Mouse (Mus musculus) layer of hippocampus, adult 8-10 months (tissue): ENCODE data around the gene Pdcd4. TPM values are rescaled to one million over a fixed set of nuclear protein-coding genes. Genes with fewer than 3 reads are reported as not detected.
"Not testable (repeated sequence)": the region's sequence is repeated elsewhere in the genome, so short reads cannot be mapped to it uniquely, and the experiment has no call there.

Source experiments
- DNase-seq, 2 experiments: peaks; one replicate each; pipeline ENCODE4 v3.0.0; 2022; ENCODE audit warnings: low spot score in 2 of 2
- total RNA-seq, 4 experiments: library from RNA; stranded (reverse); gene quantifications; 2 replicates each; pipeline ENCODE4 v1.2.4; 2022

Pdcd4 gene
- total RNA-seq, 4 experiments from 2014 or later: 101 to 108 (median 106) TPM

DNA sequence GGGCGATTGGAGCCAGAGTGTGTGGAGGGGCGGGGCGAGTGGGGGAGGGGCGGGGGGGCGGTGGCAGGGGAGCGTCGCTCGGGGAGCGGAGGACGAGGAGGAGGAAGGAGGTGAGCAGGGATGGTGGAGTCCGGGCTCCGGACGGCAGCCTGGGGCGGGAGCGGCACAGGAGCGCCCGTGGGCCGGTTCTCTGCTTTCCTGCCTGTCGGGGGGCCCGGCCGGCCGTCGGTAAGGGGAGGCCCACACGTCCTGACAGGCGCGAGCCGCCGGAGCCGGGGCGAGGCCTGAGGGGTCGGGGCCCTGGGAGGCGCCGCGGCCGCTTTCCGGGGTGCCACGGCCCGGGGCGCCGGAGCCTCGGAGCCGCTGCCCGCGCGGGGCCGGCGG lies 52.7 kb downstream of the Pdcd4 start:
- no peak for DNase-seq

DNA sequence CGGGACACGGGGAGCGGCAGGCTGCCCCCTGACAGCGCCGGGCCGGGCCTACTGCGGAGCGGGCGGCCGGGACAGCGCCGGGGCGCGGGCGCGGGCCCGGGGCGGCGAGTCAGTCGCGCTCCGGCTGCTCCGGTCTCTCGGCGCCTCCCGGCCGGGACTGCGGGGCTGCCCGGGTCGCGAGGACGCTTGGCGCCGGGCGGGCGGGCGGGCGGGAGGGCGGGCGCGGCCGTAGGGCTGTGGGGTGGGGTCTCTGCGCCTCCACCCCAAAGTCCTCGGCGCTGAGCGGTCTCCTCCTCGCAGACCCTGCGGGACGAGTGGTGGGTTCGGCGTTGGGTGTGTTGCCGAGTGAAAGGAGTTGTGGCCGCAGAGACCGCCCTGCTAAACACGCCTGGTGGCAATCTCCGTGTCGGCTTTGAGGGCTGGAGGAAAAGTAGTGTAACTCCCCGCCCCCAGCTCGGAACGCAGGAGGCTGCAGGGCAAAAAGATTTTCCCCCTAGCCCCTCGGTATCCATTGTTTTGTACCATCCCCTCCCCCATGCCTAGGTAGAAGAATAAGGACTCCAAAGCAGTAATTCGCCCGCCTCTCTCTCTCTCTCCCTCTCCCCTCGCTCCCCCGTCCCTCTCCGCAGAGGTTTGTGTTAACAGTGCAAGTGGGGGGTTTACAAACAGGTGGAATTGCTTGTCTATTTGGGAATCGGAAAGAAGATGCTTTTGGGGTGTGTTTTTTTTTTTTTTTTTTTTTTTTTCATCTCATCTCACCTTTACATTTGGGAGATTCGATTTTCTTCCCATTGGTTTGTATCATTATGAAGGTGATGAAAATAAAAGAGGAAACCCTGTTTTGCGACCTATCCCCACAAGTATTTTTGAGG lies 53.4 kb downstream of the Pdcd4 start:
- peak in 1 of 2 experiments; percentile 40 for DNase-seq

DNA sequence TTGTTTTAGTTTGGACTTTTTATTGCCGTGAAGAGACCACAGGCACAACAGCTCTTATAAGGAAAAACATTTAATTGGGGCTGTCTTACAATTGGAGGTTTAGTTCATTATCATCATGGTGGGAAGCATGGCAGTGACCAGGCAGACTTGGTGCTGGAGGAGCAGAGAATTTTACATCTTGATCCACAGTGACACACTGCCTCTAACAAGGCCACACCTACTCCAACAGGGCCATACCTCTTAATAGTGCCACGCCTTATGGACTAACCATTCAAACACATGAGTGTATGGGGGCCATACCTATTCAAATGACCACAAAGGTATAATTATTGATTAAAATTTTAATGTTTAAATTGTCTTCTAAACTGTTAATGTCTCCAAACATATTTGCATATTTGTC lies 65.5 kb downstream of the Pdcd4 start:
- DNase-seq: no peak

DNA sequence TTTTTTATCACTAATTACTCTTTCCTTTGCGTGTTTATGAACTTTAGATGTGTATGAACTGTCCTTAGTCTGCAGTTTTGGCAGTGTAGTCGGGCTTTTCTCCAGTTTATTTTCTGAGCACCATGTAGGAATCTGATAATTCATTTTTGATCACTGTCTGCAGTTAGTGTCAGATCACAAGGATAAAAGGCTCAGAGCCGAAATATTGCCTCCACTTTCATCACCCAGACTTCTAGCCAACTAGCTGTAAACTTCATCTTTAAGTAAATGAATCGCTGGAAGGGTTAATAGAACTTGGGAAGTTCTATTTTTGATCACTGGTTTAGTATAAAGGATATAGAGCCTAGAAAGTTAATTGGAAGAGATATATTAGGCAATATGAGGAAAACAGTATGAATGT lies 70.5 kb downstream of the Pdcd4 start:
- DNase-seq: no peak

DNA sequence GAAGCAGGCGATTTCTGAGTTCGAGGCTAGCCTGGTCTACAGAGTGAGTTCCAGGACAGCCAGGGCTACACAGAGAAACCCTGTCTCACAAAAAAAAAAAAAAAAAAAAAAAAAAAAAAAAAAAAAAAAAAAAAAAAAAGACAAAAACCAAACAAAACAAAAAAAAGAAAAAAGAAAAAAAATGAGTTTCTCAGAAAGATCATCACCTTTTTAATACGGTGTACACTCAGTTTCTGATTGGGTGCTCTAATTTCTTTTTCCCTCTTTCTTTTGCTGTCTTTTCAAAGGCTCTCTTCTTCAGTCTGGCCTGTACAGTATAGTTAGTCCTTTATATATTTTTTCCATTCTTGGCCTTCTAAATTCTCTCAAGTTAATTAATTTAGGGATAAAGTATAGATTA lies 72.3 kb downstream of the Pdcd4 start:
- not testable (repeated sequence) for DNase-seq

DNA sequence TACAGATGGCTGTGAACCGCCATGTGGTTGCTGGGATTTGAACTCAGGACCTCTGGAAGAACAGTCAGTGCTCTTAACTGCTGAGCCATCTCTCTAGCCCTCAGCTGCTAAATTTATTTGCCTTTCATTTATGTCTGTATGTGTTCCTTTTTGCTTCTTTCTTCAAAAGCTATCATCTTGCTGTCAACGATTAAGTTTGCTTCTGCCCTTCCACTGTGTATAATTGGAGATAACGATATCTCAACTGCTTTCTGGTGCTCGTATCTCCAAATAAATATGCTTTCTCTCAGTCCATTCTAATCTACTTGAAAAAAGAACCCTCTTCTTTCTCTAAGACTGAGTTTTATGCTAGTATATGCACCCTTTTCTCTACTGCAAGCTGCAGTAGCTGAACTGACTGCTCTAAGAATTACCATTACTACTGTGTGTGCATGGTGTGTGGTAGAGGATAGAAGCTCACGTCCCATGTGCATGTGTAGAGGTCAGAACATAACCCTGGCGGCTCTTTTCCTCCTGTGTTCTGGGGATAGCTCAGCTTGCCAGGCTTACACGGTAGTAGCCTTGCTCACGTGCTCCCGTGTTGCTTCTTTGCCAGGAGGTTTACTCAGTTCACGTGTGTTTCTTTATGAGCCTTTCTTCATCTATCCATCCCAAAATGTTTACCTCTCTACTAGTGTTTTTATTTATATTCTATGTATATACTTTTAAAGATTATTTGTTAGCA lies 73.0 kb downstream of the Pdcd4 start:
- DNase-seq: no peak

DNA sequence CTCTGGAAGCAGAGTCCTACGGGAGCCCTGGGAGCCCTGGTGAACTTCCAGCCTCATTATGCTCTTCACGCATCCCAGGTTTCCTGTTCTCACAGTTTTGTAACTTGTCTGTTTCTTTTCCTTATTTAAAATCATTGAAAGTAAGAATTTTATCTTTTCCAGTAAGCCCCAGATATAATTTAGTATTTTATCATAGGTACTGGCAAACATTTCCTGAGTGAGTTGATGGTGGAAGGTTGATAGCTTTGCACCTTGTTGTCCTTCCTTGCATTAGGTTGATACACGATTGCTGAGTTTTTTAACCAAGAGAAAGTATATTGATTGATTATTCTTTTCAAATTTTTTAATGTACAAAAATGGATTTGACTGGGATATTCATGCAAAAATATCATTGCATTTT lies 77.2 kb downstream of the Pdcd4 start:
- no peak for DNase-seq

DNA sequence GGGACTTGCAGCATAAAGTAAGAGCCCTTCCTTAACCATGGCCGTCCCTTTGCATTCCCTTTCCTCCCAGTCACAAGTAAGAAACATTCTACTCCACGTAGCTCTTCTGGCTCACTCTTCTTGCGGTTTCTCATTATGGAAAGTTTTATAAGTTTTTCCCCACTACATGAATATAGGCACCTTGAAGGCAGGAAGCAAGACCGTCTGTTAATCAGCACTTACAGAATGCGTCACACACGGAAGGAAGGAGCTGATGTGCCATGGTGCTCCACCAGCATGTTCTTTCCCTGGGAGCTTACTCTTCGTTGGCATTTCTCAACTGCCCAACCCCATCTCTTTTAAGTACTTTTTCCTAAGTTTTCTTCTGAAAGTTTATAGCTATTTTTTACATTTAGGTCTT lies 79.9 kb downstream of the Pdcd4 start:
- DNase-seq: no peak

DNA sequence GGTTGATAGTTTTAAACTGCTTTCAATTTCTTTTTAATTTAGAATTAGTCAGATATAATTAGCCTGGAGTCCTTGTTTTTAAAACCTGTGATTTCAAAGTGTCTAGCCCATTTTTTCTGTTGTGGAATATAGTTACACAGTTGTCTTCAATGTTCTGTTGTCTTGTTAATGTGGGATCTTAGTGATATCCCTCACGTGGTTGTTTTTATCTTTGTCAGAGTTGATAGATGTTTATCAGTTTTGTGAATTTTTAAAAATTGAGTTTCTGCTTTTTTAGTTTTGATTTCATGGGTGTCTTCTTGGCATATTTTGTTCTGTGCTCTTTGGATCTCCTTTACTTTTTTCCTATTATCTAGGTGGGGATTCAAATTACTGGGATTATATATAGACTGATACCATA lies 81.6 kb downstream of the Pdcd4 start:
- no peak for DNase-seq

Other genes starting within 250 kb of the Pdcd4 start
- gene Rbm20, start 214.9 kb upstream of the Pdcd4 start, total RNA-seq: 1 to 10 TPM; 1.8 to 4.0 (median 3.2) TPM
- gene Shoc2, start 52.1 kb downstream of the Pdcd4 start, total RNA-seq: 10 to 100 TPM; 46.4 to 55.0 (median 50.5) TPM
- gene Bbip1, start 52.4 kb downstream of the Pdcd4 start, total RNA-seq: 10 to 100 TPM; 46.0 to 51.1 (median 49.1) TPM
- 10 to 100 TPM; 10.8 to 13.9 (median 13.1) TPM for gene Adra2a, start 151.9 kb downstream of the Pdcd4 start, total RNA-seq